Mouse (Mus musculus): ENCODE results near the gene Npdc1.

- TF ChIP-seq EP300 (IDR thresholded peaks at IDR 0.05; ENCODE audit: low read length) (no peak), CTCF (conservative IDR thresholded peaks at IDR 0.05 in 1 of 2, IDR thresholded peaks at IDR 0.05 in 1 of 2; ENCODE audit: low read depth in 2 of 2, low read length in 2 of 2) (peak in 1 of 2 experiments; percentile 10; a peak in 1 of 4 replicates), POLR2A (IDR thresholded peaks at IDR 0.05; ENCODE audit: low read depth, low read length) (no peak), JUND (conservative IDR thresholded peaks at IDR 0.05; ENCODE audit: low read depth, low read length) (no peak), CHD1 (IDR thresholded peaks at IDR 0.05; ENCODE audit: low read depth, low read length) (no peak), E2F4 (IDR thresholded peaks at IDR 0.05; ENCODE audit: insufficient replicate concordance, low read depth, low read length) (no peak), CHD2 (IDR thresholded peaks at IDR 0.05; ENCODE audit: low read length) (no peak)
These were observed 51.9 kb downstream of the Npdc1 start for GRCm38 (mm10) chr2:25450853-25451647.
